Mouse (Mus musculus): ENCODE results near the gene Elane. TPM values are rescaled to one million over a fixed set of nuclear protein-coding genes. Genes with fewer than 3 reads are reported as not detected.

Elane gene
- total RNA-seq, 4 experiments from 2014 or later: not detected

DNA sequence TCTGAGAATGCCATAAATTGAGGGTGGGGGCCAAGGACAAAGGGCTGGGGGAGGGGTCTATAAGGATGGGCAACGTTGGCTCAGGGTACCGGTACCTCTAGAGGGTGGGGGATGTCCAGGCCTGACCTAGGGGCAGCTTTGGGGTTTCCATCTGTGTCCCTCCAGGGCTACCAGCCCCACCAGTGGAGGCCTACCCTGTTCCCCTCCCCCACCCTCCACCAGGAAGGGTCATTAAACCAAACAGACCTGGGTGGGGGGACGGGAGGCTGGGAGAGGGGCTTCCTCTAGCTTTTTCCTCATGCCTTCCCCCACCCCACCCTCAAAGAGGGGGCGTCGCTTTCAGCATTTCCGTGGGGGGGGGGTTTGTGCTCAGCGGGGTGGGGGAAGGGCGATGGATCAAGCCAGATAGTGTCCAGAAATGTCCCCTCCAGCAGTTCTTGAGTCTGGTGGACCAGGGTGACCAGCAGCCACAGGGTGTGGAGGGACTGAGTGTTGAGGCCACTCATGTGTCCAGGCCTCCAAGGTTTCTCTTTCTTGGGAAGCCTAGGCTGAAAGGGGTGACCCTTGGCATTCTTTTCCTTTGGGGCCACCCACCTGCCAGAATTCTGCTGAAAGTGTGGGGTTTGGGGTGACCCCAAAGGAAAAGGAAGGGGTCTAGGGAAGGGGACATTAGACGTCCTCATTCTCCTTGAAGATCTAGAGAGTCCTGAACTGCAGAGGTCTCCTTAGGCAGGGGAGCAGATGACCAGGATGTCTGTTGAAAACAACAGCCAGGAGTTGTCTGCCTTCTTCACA, 43.1 kb downstream of the Elane start:
- DNase-seq (ENCODE audit: low spot score in 2 of 2): no peak

DNA sequence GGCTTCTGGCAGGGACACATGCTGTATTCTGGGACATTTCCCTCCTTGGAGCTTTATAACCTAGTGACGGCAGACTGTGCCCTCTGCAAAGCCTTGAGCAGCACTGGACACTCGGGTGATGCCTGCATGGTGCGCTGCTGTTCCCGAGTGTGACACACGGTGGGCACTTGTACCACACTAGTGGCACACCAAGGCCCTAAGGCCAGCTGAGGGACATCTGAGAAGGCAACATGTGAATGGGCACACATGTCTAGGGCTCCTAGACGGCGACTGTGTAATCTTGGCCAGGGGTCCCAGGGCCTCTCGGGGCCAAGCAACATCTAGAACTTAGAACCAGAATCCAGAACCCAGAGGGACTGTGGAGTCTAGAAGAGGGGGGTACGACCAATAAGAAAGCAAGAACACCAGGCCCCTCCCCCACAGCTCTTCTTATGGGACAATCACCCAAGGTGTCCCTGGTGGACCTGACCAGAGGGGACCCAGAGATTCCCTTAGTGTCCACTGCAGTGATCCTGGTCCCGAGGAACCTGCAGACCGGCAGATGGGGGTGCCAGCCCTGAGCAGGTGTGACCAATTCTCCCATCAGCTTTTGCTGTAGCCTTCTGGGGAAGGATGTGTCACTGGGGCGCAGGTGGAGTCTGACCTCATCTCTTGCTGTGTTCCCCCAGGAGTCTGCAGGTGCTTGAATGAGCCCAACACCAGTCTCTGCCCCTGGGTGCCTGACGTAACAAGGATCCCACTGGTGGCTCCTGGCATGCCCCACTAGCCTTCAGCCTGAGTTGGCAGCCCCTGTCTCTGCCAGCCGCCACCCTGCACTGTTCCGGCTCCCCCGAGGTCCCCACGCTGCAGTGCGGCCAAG, 44.1 kb downstream of the Elane start:
- DNase-seq (ENCODE audit: low spot score in 2 of 2): no peak

DNA sequence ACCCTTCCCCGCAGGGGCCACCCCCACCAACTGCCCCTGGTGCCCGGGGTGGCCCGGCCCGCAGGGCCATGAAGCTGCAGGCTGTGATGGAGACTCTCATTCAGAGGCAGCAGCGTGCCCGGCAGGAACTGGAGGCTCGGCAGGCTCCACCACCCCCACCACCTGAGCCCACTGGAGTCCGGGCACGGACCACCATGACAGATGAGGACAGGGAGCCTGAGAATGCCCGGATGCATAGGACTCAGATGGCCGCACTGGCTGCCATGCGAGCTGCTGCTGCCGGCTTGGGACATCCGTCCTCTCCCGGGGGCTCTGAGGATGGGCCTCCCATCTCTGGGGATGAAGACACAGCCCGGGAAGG, 44.8 kb downstream of the Elane start:
- no peak for DNase-seq (ENCODE audit: low spot score in 2 of 2)

DNA sequence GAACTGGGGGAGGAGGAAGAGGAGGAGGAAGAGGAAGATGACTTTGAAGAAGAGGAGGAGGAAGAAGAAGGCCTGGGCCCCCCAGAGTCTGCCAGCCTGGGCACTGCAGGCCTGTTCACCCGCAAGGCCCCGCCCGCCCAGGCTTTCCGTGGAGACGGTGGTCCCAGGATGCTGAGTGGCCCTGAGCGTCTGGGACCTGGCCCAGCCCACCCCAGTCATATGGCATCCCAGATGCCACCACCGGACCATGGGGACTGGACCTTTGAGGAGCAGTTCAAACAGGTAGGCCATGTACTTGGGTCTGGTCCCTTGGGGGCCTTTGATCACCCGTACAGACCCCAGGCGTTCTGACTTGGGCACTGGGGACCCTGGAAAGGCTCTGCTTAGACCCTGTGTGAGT, 45.8 kb downstream of the Elane start:
- no peak for DNase-seq (ENCODE audit: low spot score in 2 of 2)

DNA sequence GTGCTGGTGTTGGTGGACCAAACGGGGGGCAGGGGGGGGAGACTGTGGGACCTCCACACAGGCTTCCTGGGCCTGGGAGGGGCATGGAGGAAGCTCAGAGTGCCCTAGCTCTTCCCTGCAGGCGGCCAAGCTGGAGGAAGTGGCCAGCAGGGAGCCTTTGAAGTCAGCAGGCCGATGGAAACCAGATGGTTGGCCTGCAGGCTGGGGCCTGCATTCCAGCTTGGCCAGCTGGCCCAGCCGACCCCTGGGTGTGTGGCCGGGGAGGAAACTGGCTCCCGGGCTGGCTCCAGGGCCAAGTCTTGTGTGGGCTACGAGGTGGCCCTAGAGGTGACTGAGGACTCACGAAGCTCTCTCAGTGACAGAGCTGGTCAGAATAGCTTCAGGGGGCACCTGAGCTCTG, 46.7 kb downstream of the Elane start:
- DNase-seq (ENCODE audit: low spot score in 2 of 2): no peak

DNA sequence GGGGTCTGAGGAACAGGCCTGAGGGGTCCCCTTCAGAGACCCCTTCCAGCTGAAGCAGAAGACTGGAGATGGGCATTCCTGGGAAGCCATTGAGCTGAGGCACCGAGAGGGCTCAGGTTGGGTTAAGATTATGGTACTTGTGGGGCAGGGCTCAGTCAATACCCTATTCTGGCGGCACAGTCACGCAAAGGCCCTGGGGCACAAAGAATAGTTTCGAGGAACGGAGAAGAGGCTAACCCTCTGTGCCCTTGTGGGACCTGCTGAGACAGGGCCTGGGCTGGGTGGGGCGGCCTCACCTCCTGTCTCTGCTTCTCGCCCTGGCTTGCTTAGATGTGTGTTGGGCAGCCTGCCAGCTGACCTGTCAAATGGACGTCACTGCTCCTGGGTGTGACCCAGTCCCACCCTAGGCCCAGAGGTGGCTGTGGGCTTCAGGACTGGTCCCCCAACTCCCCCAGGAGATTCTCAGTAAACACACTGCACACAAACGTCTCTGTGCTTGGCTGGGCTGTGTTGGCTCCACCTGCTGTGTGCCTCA, 47.2 kb downstream of the Elane start:
- no peak for DNase-seq (ENCODE audit: low spot score in 2 of 2)

DNA sequence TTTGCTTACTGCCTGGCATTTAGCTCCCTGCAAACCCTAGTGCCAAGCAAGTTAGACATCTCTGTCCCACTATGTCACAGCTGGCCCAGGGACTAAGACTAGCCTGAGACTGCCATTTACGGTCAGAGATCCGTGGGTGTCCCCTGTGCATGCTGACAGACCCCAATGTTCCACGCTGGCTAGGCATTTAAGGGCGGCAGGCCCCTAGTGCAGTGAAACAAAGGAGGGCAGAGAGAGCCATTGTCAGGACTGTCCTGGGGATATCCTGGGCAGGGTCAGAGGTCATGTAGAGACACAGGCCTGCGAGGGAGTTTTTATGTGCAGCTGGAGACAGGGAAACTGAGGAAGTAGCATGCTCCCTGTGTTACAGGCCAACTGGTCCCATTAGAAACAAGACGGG, 47.8 kb downstream of the Elane start:
- DNase-seq (ENCODE audit: low spot score in 2 of 2): no peak

DNA sequence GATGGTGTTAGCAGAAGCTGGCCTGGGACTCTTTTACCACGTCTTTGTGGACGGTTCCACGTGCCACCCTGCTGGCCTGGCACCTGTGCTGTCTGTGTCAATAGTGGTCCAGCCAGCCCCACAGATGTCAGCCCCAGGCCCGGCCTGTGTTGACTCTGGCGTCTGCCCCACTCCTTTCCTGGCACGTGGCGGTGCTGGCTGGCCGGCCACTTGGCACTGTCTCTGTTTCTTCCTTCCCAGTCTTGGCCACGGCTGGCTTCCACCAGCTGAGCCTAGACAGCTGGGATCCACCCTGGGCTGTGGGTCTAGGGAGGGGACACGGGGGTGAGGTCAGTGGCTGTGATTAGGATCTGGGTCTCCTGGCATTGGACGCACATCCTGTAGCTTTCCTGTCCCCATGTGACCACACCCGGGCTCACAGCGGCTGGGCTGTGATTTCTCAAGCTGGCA, 48.2 kb downstream of the Elane start:
- peak; percentile 65 to 66 for DNase-seq (ENCODE audit: low spot score in 2 of 2)

DNA sequence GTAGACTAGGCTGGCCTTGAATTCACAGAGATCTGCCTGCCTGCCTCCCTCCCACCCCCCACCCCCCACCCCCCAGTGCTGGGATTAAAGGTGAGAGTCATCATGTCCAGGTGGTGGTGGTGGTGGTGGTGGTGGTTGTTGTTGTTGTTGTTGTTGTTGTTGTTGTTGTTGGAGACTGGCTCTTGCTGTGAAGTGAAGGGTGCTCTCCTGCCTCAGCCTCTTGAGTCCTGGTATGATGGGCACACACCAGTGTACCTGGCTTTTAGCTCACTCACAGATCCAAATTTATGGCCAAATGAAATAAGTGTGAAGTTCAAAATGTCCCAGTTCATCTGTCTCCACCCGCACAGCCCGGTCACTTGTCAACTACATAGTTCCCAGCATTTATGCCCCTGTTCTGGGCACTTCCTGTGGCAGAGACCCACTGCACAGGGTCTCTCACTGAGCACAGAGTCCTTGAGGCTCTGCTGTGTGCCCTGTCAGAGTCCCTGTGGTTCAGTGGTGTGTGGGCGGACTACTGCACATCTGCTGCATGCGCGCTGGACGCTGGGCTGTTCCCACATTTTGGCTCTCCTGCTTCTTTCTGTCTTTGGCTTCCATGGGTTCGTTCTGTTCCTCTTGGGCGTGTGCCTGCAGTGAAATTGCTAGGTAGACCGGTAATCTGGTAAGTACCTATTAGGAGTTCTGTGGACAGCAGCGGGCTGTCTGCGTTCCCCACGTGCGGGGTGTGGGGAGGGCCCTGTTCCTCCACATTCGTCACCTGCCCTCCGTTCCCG, 48.9 kb downstream of the Elane start:
- no peak for DNase-seq (ENCODE audit: low spot score in 2 of 2)

DNA sequence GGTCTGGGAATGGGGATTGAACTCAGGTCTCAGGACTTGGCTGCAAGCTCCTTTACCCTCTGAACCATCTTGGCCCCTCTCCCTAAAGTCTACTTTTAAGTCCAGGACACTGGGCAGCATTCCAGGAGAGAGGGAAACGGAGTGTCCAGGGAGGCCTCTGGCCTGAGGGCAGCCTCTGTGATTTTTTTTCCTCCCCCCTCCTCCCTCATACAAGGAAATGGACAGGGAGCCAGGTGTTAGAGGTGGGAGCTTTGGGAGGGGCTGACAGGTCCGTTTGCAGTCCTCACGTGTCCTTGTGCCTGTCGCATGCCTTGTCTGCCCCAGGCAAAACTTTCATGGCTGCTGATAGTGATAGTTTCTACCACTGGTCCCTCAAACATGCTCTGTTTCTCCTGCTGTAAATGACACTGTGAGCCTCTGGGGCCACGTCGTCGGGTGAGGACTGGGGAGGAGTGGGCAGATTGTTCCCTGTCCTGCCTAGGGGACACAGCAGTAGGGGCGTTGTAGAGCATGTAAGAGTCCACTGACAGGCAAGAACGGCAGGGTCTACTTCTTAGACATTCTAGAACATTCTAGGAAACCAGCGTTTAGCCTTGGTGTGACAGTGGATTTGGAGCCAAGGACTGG, 50.4 kb downstream of the Elane start:
- DNase-seq (ENCODE audit: low spot score in 2 of 2): no peak

DNA sequence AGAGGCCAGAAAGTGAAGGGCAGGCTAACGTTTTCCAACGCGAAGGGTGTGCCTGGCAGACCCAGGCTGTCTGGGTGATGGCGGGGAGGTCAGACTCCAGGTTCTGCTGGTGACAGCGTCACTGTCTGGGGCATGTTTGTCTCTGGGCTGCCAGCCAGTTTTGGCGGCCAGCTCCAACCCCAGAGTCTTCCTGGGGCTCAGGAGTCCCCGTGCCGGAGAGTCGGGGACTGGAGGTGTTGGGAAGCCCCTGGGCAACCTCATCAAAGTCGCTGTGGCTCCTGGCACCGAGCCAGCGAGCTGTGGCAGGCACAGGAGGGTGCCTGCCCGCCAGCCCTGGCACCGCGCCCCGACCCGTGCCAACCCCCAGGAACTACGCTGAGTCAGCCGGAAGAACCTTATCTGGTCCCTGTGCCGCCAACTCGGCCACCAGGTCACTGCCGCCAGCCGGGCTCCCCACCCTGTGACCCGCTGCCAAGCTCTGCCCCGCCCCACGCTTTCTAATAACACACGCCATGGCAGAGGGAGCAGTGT, 50.9 kb downstream of the Elane start:
- no peak for DNase-seq (ENCODE audit: low spot score in 2 of 2)

Small RNA genes lying within 50 kb of the gene (microRNA-seq; reads per million reads assigned to microRNA genes)
- gene Mir6910: 0 reads per million in 2 experiments

Other genes with a start within 250 kb of the Elane start
- 10 to 100 TPM; 41.1 to 51.9 (median 45.4) TPM for gene Shc2, start 248.3 kb upstream of the Elane start, total RNA-seq (2022)
- under 1 TPM in 3 of 4 experiments, not detected in 1; 0.27 to 0.60 (median 0.39) TPM for gene Odf3l2, start 240.5 kb upstream of the Elane start, total RNA-seq (2022)
- gene Madcam1, start 221.7 kb upstream of the Elane start, total RNA-seq (2022): not detected
- gene Tpgs1, start 216.9 kb upstream of the Elane start, total RNA-seq (2022): 10 to 100 TPM; 48.4 to 72.6 (median 64.3) TPM
- 10 to 100 TPM; 57.9 to 67.0 (median 66.1) TPM for gene Cdc34, start 204.1 kb upstream of the Elane start, total RNA-seq (2022)
- gene Gzmm, start 197.2 kb upstream of the Elane start, total RNA-seq (2022): 1 to 10 TPM; 2.3 to 3.5 (median 3.3) TPM
- 100 to 1,000 TPM; 515 to 593 (median 535) TPM for gene Bsg, start 181.8 kb upstream of the Elane start, total RNA-seq (2022)
- gene Hcn2, start 169.6 kb upstream of the Elane start, total RNA-seq (2022): 100 to 1,000 TPM; 120 to 128 (median 121) TPM
- gene Polrmt, start 139.7 kb upstream of the Elane start, total RNA-seq (2022): 10 to 100 TPM; 44.5 to 58.2 (median 51.3) TPM
- gene Fgf22, start 131.2 kb upstream of the Elane start, total RNA-seq (2022): 1 to 10 TPM; 1.7 to 4.6 (median 2.4) TPM
- gene Rnf126, start 119.3 kb upstream of the Elane start, total RNA-seq (2022): 10 to 100 TPM; 72.4 to 82.9 (median 75.8) TPM
- 1 to 10 TPM; 2.2 to 2.9 (median 2.4) TPM for gene Fstl3, start 109.0 kb upstream of the Elane start, total RNA-seq (2022)
- gene Prss57, start 95.3 kb upstream of the Elane start, total RNA-seq (2022): under 1 TPM in 3 of 4 experiments, not detected in 1; 0.43 to 0.83 (median 0.50) TPM
- gene Palm, start 92.7 kb upstream of the Elane start, total RNA-seq (2022): 100 to 1,000 TPM; 244 to 264 (median 260) TPM
- 1 to 10 TPM in 2 of 4 experiments, not detected in 2; 1.6 to 1.9 TPM for gene Misp, start 65.3 kb upstream of the Elane start, total RNA-seq (2022)
- gene Ptbp1, start 31.8 kb upstream of the Elane start, total RNA-seq (2022): 10 to 100 TPM; 67.7 to 76.4 (median 73.7) TPM
- 1 to 10 TPM; 1.2 to 2.3 (median 1.5) TPM for gene Prtn3, start 11.8 kb upstream of the Elane start, total RNA-seq (2022)
- gene Plppr3, start 11.6 kb upstream of the Elane start, total RNA-seq (2022): 10 to 100 TPM; 34.6 to 41.0 (median 38.0) TPM
- gene Cfd, start 4.6 kb downstream of the Elane start, total RNA-seq (2022): under 1 TPM in 1 of 4 experiments, not detected in 3; 0.39 TPM
- gene Med16, start 22.7 kb downstream of the Elane start, total RNA-seq (2022): 10 to 100 TPM; 50.4 to 61.2 (median 57.1) TPM
- gene Gm26602, start 24.6 kb downstream of the Elane start, total RNA-seq (2022): not detected
- gene Kiss1r, start 30.7 kb downstream of the Elane start, total RNA-seq (2022): 1 to 10 TPM; 6.3 to 8.3 (median 7.6) TPM
- gene R3hdm4, start 35.0 kb downstream of the Elane start, total RNA-seq (2022): 100 to 1,000 TPM; 340 to 392 (median 347) TPM
- gene Arid3a, start 40.8 kb downstream of the Elane start, total RNA-seq (2022): 10 to 100 TPM in 1 of 4 experiments, 1 to 10 TPM in 3; 6.6 to 11.8 (median 7.5) TPM
- 10 to 100 TPM; 42.9 to 50.8 (median 48.6) TPM for gene Wdr18, start 73.9 kb downstream of the Elane start, total RNA-seq (2022)
- under 1 TPM in 2 of 4 experiments, not detected in 2; 0.19 to 0.20 TPM for gene Grin3b, start 84.5 kb downstream of the Elane start, total RNA-seq (2022)
- gene Tmem259, start 98.1 kb downstream of the Elane start, total RNA-seq (2022): 100 to 1,000 TPM; 111 to 119 (median 116) TPM
- gene Cnn2, start 102.3 kb downstream of the Elane start, total RNA-seq (2022): 1 to 10 TPM; 5.3 to 9.8 (median 6.6) TPM
- gene Abca7, start 110.2 kb downstream of the Elane start, total RNA-seq (2022): 10 to 100 TPM; 12.4 to 13.6 (median 13.3) TPM
- gene Arhgap45, start 130.4 kb downstream of the Elane start, total RNA-seq (2022): 10 to 100 TPM in 2 of 4 experiments, 1 to 10 TPM in 2; 2.8 to 14.1 (median 8.2) TPM
- 10 to 100 TPM; 64.2 to 86.7 (median 75.4) TPM for gene Polr2e, start 153.5 kb downstream of the Elane start, total RNA-seq (2022)
- 100 to 1,000 TPM; 433 to 528 (median 468) TPM for gene Gpx4, start 160.9 kb downstream of the Elane start, total RNA-seq (2022)
- gene Sbno2, start 219.3 kb downstream of the Elane start, total RNA-seq (2022): 10 to 100 TPM; 19.9 to 52.8 (median 29.8) TPM
- 100 to 1,000 TPM in 1 of 4 experiments, 10 to 100 TPM in 3; 94.2 to 111 (median 96.5) TPM for gene Stk11, start 229.6 kb downstream of the Elane start, total RNA-seq (2022)

All from layer of hippocampus, adult 8-10 months (tissue).